Mouse (Mus musculus) brain, embryonic 14.5 days (tissue): Measurements from ENCODE around the gene Ttpal.

Experiments used
- CTCF ChIP-seq: fragments of 200-500 bp; IDR thresholded peaks from 2 replicates; pipeline ENCODE4 v1.5.1; 2012; ENCODE audit warnings: inconsistent platforms, mild to moderate bottlenecking, moderate library complexity, borderline replicate concordance; ENCODE audit not compliant: insufficient read depth, insufficient read length; ENCODE audit errors: extremely low read depth
- POLR2A ChIP-seq: fragments of 200-500 bp; IDR thresholded peaks from 2 replicates; pipeline ENCODE4 v1.6.1; 2012; ENCODE audit warnings: mild to moderate bottlenecking, inconsistent platforms, borderline replicate concordance; ENCODE audit not compliant: poor library complexity, insufficient read depth, insufficient read length, severe bottlenecking; ENCODE audit errors: extremely low read depth

DNA sequence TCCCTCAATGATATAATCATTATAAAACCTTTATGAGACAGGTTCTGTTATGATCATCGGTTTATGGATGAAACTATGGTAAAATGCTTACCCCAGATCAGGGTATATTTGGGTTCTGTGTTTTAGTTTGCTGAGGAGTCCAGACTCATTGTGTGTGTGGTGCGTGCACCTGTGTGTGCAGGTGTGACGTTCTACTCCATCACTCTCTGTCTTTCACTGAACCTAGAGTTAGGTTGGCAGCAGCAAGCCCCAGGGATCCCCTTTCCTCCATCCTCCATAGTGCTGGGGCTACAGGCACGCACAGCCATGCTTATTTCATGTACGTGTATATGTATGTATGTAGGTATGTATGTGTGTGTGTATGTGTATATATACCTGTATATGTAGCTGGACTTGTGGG is 60.0 kb downstream of the Ttpal start:
- TF ChIP-seq CTCF (no peak), POLR2A (no peak)
